Mouse (Mus musculus) lung, adult 2 months (tissue): ENCODE measurements at regions not wholly inside any gene's neighbourhood (a gene's known extent, or its start where the extent isn't known, plus 50 kb on each side); places are given as distances from the start of the nearest gene placed in this dataset.

ENCODE experiments used
- CTCF ChIP-seq: fragments of 200-500 bp; IDR thresholded peaks from 2 replicates; pipeline ENCODE4 v1.5.1; 2011; ENCODE audit warnings: mild to moderate bottlenecking, low read length, control low read depth; ENCODE audit not compliant: insufficient read depth
- POLR2A ChIP-seq: fragments of 200-500 bp; IDR thresholded peaks from 2 replicates; pipeline ENCODE4 v1.6.1; 2011; ENCODE audit warnings: low read depth, mild to moderate bottlenecking, control low read depth, low read length, borderline replicate concordance; ENCODE audit errors: extremely low read depth

GRCm38 (mm10) chr13:118979505-118979904 lies 309.9 kb downstream of the Fgf10 start:
- no peak for TF ChIP-seq POLR2A
- no peak for TF ChIP-seq CTCF
